Mouse (Mus musculus) CH12.LX (cell line): Measurements from ENCODE around the gene 4933428G20Rik.

Experiments used
- CHD2 ChIP-seq: IDR thresholded peaks from 2 replicates; pipeline ENCODE4 v1.6.1; 2011; ENCODE audit warnings: low read length, improper control_type of control experiment
- CTCF ChIP-seq, 2 experiments: IDR thresholded peaks in 1 of 2; conservative IDR thresholded peaks in 1 of 2; 2 replicates each; pipeline ENCODE4 v1.5.1; 2011 to 2012; ENCODE audit warnings: low read depth in 2 of 2, low read length in 2 of 2, improper control_type of control experiment in 1 of 2, inconsistent platforms in 1 of 2, mild to moderate bottlenecking in 1 of 2, moderate library complexity in 1 of 2
- ELF1 ChIP-seq: IDR thresholded peaks from 2 replicates; pipeline ENCODE4 v1.6.1; 2014; ENCODE audit warnings: low read depth, mild to moderate bottlenecking, inconsistent platforms, low read length, improper control_type of control experiment
- EP300 ChIP-seq: IDR thresholded peaks from 2 replicates; pipeline ENCODE4 v1.6.1; 2011; ENCODE audit warnings: low read length, improper control_type of control experiment
- ETS1 ChIP-seq: conservative IDR thresholded peaks from 2 replicates; pipeline ENCODE4 v1.6.1; 2012; ENCODE audit warnings: low read depth, mild to moderate bottlenecking, inconsistent platforms, low read length, improper control_type of control experiment, moderate library complexity
- GABPA ChIP-seq: IDR thresholded peaks from 2 replicates; pipeline ENCODE4 v1.6.1; 2012; ENCODE audit warnings: low read depth, low read length, improper control_type of control experiment, inconsistent platforms; ENCODE audit not compliant: insufficient replicate concordance
- MAX ChIP-seq: IDR thresholded peaks from 2 replicates; pipeline ENCODE4 v1.6.1; 2011; ENCODE audit warnings: low read length, improper control_type of control experiment
- MAZ ChIP-seq: IDR thresholded peaks from 2 replicates; pipeline ENCODE4 v1.6.1; 2012; ENCODE audit warnings: low read depth, mild to moderate bottlenecking, inconsistent platforms, low read length, improper control_type of control experiment, moderate library complexity
- MYC ChIP-seq: IDR thresholded peaks from 2 replicates; pipeline ENCODE4 v1.6.1; 2011; ENCODE audit warnings: low read depth, mild to moderate bottlenecking, improper control_type of control experiment, low read length
- NELFE ChIP-seq: IDR thresholded peaks from 2 replicates; pipeline ENCODE4 v1.6.1; 2011; ENCODE audit warnings: low read depth, low read length, improper control_type of control experiment
- NRF1 ChIP-seq: IDR thresholded peaks from 2 replicates; pipeline ENCODE4 v1.6.1; 2014; ENCODE audit warnings: low read depth, mild to moderate bottlenecking, inconsistent platforms, low read length, improper control_type of control experiment, moderate library complexity
- POLR2A ChIP-seq: IDR thresholded peaks from 2 replicates; pipeline ENCODE4 v1.6.1; 2011; ENCODE audit warnings: low read depth, mild to moderate bottlenecking, improper control_type of control experiment, low read length
- POLR2AphosphoS2 ChIP-seq: IDR thresholded peaks from 2 replicates; pipeline ENCODE4 v1.6.1; 2011; ENCODE audit warnings: low read depth, low read length, improper control_type of control experiment
- ZMIZ1 ChIP-seq: IDR thresholded peaks from 2 replicates; pipeline ENCODE4 v1.6.1; 2012; ENCODE audit warnings: low read depth, mild to moderate bottlenecking, inconsistent platforms, low read length, improper control_type of control experiment

- no peak for TF ChIP-seq CHD2
- no peak for TF ChIP-seq GABPA
- TF ChIP-seq NRF1 = no peak
- no peak for TF ChIP-seq NELFE
- TF ChIP-seq MYC = no peak
- no peak for TF ChIP-seq CTCF (conservative IDR thresholded peaks at IDR 0.05 in 1 of 2, IDR thresholded peaks at IDR 0.05 in 1 of 2; ENCODE audit: low read depth in 2 of 2, low read length in 2 of 2)
- no peak for TF ChIP-seq ELF1
- no peak for TF ChIP-seq POLR2AphosphoS2
- TF ChIP-seq ETS1 = no peak
- no peak for TF ChIP-seq MAZ
- no peak for TF ChIP-seq ZMIZ1
- TF ChIP-seq POLR2A = no peak
- no peak for TF ChIP-seq EP300
- no peak for TF ChIP-seq MAX
Measured at GRCm38 (mm10) chr11:97502383-97502782, 2.2 kb upstream of the 4933428G20Rik start.
